8 mouse cellular contexts compared by ENCODE assay signal in genomic region chr1:79671196-79671542, GRCm38 (mm10). TPM values are rescaled to one million over a fixed set of nuclear protein-coding genes. Genes with fewer than 3 reads are reported as not detected.
DNase-seq lines count a peak whose midpoint lies in the region; ATAC-seq lines count a peak whose summit lies in the region.

No protein-coding gene starts in this region.

- H3K4me3 ChIP-seq in heart, embryonic 16.5 days (ENCODE audit: low read length), result peak overlapping the region; percentile 76
- peak overlapping the region; percentile 60 for H3K4me3 ChIP-seq in brown adipose tissue, adult 24 weeks (ENCODE audit: insufficient read depth, low read depth, low read length)
- H3K4me3 ChIP-seq in midbrain, embryonic 15.5 days, result peak overlapping the region; percentile 62

- DNase-seq in heart, adult 8-10 months (ENCODE audit: low spot score), result no peak
- peak; percentile 24 for DNase-seq in thymus, postnatal 4 days
- DNase-seq in layer of hippocampus, postnatal 36 days, result no peak
- DNase-seq in layer of hippocampus, adult 9-10 months (ENCODE audit: low spot score), result no peak

- H3K9me3 ChIP-seq in heart, embryonic 16.5 days (replicated peaks; ENCODE audit: control insufficient read depth, low read length), result no peaks in the 10 kb centered on the region
- no peaks in the 10 kb centered on the region for H3K9me3 ChIP-seq in midbrain, embryonic 15.5 days

- no peaks in the 10 kb centered on the region for H3K36me3 ChIP-seq in heart, embryonic 16.5 days (ENCODE audit: control insufficient read depth, insufficient read depth)
- no peaks in the 10 kb centered on the region for H3K36me3 ChIP-seq in midbrain, embryonic 15.5 days (replicated peaks)

- ATAC-seq in heart, embryonic 16.5 days (replicated peaks; ENCODE audit: extremely low read depth, insufficient read depth, low FRiP score), result no peak
- ATAC-seq in inflammation-experienced regulatory T-cells, adult 6 months, result peak; percentile 48
- ATAC-seq in midbrain, embryonic 15.5 days (replicated peaks), result no peak

- H3K27me3 ChIP-seq in heart, embryonic 16.5 days (ENCODE audit: control insufficient read depth, insufficient read depth, low read length), result peaks cover 17% of the 10 kb centered on the region
- peaks cover 37% of the 10 kb centered on the region for H3K27me3 ChIP-seq in midbrain, embryonic 15.5 days (replicated peaks)

- peak overlapping the region; percentile 78 for H3K9ac ChIP-seq in heart, embryonic 16.5 days (ENCODE audit: low read length)
- H3K9ac ChIP-seq in midbrain, embryonic 15.5 days, result peak overlapping the region; percentile 44

- peak overlapping the region; percentile 95 for H3K4me2 ChIP-seq in heart, embryonic 16.5 days (ENCODE audit: low read depth, low read length)
- H3K4me2 ChIP-seq in midbrain, embryonic 15.5 days, result peak overlapping the region; percentile 96

- 1% methylated on average over 11 of the region's 11 CpGs for WGBS in heart, embryonic 16.5 days
- 2% methylated on average over 11 of the region's 11 CpGs for WGBS in midbrain, embryonic 15.5 days

- peaks cover 14% of the 10 kb centered on the region for H3K4me1 ChIP-seq in heart, embryonic 16.5 days (ENCODE audit: control insufficient read depth, insufficient read depth, low read length)
- H3K4me1 ChIP-seq in brown adipose tissue, adult 24 weeks (ENCODE audit: control insufficient read depth, insufficient read depth, insufficient read length, low read length), result peaks cover 3% of the 10 kb centered on the region; the same call in 1 of the 2 replicates
- peaks cover 14% of the 10 kb centered on the region for H3K4me1 ChIP-seq in midbrain, embryonic 15.5 days

- H3K27ac ChIP-seq in heart, embryonic 16.5 days (ENCODE audit: low read length), result no peak overlapping the region
- H3K27ac ChIP-seq in brown adipose tissue, adult 24 weeks (replicated peaks; ENCODE audit: low read depth, low read length), result no peak overlapping the region
- no peak overlapping the region for H3K27ac ChIP-seq in midbrain, embryonic 15.5 days

RNA-seq across cellular contexts. Expression of gene Ap1s3, which starts 0.6 kb away (rescaled TPM):
- 0.11 and 0.27 TPM in 2 replicates for polyA plus RNA-seq in heart, embryonic 16.5 days (2015; fragmentation: Nextera tagmentation; extraction: Ambion mirVana)
- total RNA-seq in heart, adult 8-10 months (2022), result under 1 TPM; 0.20 to 0.41 (median 0.28) TPM
- polyA plus RNA-seq in brown adipose tissue, adult 24 weeks (2012; ENCODE audit: insufficient read depth, insufficient read length, missing spikeins), result 0.88 TPM in 1 of 2 replicates, not detected in the other
- 1 to 10 TPM; 1.8 to 3.5 (median 3.0) TPM for polyA plus RNA-seq in inflammation-experienced regulatory T-cells, adult 6 months (2017; shearing (Covaris generic))
- 0.15 and 0.37 TPM in 2 replicates for polyA plus RNA-seq in midbrain, embryonic 15.5 days (2015; fragmentation: Nextera tagmentation; extraction: Ambion mirVana)
- 1 to 10 TPM; 2.0 to 2.4 TPM for total RNA-seq in layer of hippocampus, postnatal 36 days (2021)
